Mouse (Mus musculus) heart, embryonic 11.5 days (tissue): ENCODE data around the gene Agfg1. TPM values are rescaled to one million over a fixed set of nuclear protein-coding genes. Genes with fewer than 3 reads are reported as not detected.

Experiments
- ATAC-seq: fragments of 200-750 bp; cut with Nextera tagmentation; replicated peaks from 2 replicates; pipeline ENCODE4 v1.8.0; 2017; ENCODE audit warnings: moderate library complexity; ENCODE audit not compliant: insufficient number of reproducible peaks, low FRiP score, low TSS enrichment
- H3K27ac ChIP-seq: fragments of 300-500 bp; sonication (generic); 2 replicates; pipeline ENCODE4 v1.5.1; 2014; ENCODE audit warnings: mild to moderate bottlenecking, low read depth, low read length
- H3K27me3 ChIP-seq: fragments of 300-500 bp; sonication (generic); 2 replicates; pipeline ENCODE4 v1.6.1; 2014; ENCODE audit warnings: mild to moderate bottlenecking, low read length, mixed read lengths; ENCODE audit not compliant: control insufficient read depth, insufficient read depth
- H3K36me3 ChIP-seq: fragments of 300-500 bp; sonication (generic); 2 replicates; pipeline ENCODE4 v1.6.1; 2014; ENCODE audit warnings: mild to moderate bottlenecking, low read length, moderate library complexity, mixed read lengths; ENCODE audit not compliant: control insufficient read depth, insufficient read depth
- H3K4me1 ChIP-seq: fragments of 300-500 bp; sonication (generic); 2 replicates; pipeline ENCODE4 v1.6.1; 2014; ENCODE audit warnings: low read length; ENCODE audit not compliant: control insufficient read depth, insufficient read depth
- H3K4me2 ChIP-seq: fragments of 300-500 bp; sonication (generic); 2 replicates; pipeline ENCODE4 v1.6.1; 2014; ENCODE audit warnings: mild to moderate bottlenecking, moderate library complexity
- H3K4me3 ChIP-seq: fragments of 300-500 bp; sonication (generic); 2 replicates; pipeline ENCODE4 v1.5.1; 2014; ENCODE audit warnings: low read depth, low read length
- H3K9ac ChIP-seq: fragments of 300-500 bp; sonication (generic); 2 replicates; pipeline ENCODE4 v1.6.1; 2014; ENCODE audit warnings: mild to moderate bottlenecking, low read depth, low read length, moderate library complexity
- H3K9me3 ChIP-seq: fragments of 300-500 bp; sonication (generic); replicated peaks from 2 replicates; pipeline ENCODE4 v1.6.1; 2016; ENCODE audit warnings: low read length; ENCODE audit not compliant: control insufficient read depth
- WGBS: fragments of 180-500 bp; shearing (Covaris S2); extraction: QIAGEN DNeasy Blood & Tissue Kit; methylation state at CpG from one replicate; pipeline ENCODE4 v1.1.7; 2014; ENCODE audit not compliant: insufficient replicate concordance; 5-methylcytosine and 5-hydroxymethylcytosine counted together
- polyA plus RNA-seq: library from polyadenylated mRNA; unstranded; fragments of >200 nt; fragmentation: Nextera tagmentation; extraction: Ambion mirVana; gene quantifications from 2 replicates; pipeline ENCODE4 v1.2.1, GENCODE M21; 2014

The Agfg1 gene
- polyA plus RNA-seq, 1 experiment from 2014 or later, result 42.2 TPM

GRCm38 (mm10) chr1:82798922-82799321 lies 40.4 kb upstream of the Agfg1 start:
- ATAC-seq, result no peak
- Histone ChIP-seq H3K36me3 (no peaks in the 10 kb centered on the region), H3K9me3 (0 out of 2 replicates have a peak, but pooled peaks cover 2% of the 10 kb centered on the region), H3K9ac (no peak overlapping the region), H3K27ac (no peak overlapping the region), H3K4me1 (peaks cover 2% of the 10 kb centered on the region; the same call in 1 of the 2 replicates), H3K4me2 (no peak overlapping the region), H3K4me3 (no peak overlapping the region), H3K27me3 (no peaks in the 10 kb centered on the region)
- 79% methylated on average over 4 of the region's 4 CpGs for WGBS

- H3K4me3 ChIP-seq, result no peak overlapping the region
- H3K27me3 ChIP-seq, result no peaks in the 10 kb centered on the region
- 0 out of 2 replicates have a peak, but pooled peaks cover 2% of the 10 kb centered on the region for H3K9me3 ChIP-seq
- H3K4me2 ChIP-seq, result no peak overlapping the region
- peaks cover 3% of the 10 kb centered on the region; the same call in 1 of the 2 replicates for H3K4me1 ChIP-seq
- no peak overlapping the region for H3K9ac ChIP-seq
- no peaks in the 10 kb centered on the region for H3K36me3 ChIP-seq
- H3K27ac ChIP-seq, result no peak overlapping the region
- no peak for ATAC-seq
- 76% methylated on average over 12 of the region's 12 CpGs for WGBS
Measured at GRCm38 (mm10) chr1:82801105-82801783, 38.0 kb upstream of the Agfg1 start.

- Histone ChIP-seq H3K27ac (no peak overlapping the region), H3K36me3 (no peaks in the 10 kb centered on the region), H3K9ac (no peak overlapping the region), H3K4me1 (peaks cover 3% of the 10 kb centered on the region; the same call in 1 of the 2 replicates), H3K9me3 (0 out of 2 replicates have a peak, but pooled peaks cover 2% of the 10 kb centered on the region), H3K4me3 (no peak overlapping the region), H3K27me3 (no peaks in the 10 kb centered on the region), H3K4me2 (no peak overlapping the region)
- 65% methylated on average over 7 of the region's 7 CpGs for WGBS
- 0 out of 2 replicates have a peak, but pooled peaks have one; percentile 67 for ATAC-seq
Measured at GRCm38 (mm10) chr1:82803608-82804007, 35.7 kb upstream of the Agfg1 start.

- no peak for ATAC-seq
- H3K27me3 ChIP-seq, result no peaks in the 10 kb centered on the region
- H3K4me2 ChIP-seq, result no peak overlapping the region
- H3K9me3 ChIP-seq, result 0 out of 2 replicates have a peak, but pooled peaks cover 2% of the 10 kb centered on the region
- H3K36me3 ChIP-seq, result no peaks in the 10 kb centered on the region
- WGBS, result 63% methylated on average over 1 of the region's 1 CpGs
- no peak overlapping the region for H3K9ac ChIP-seq
- peaks cover 3% of the 10 kb centered on the region; the same call in 1 of the 2 replicates for H3K4me1 ChIP-seq
- H3K27ac ChIP-seq, result no peak overlapping the region
- no peak overlapping the region for H3K4me3 ChIP-seq
Measured at GRCm38 (mm10) chr1:82804059-82804458, 35.2 kb upstream of the Agfg1 start.

GRCm38 (mm10) chr1:82806391-82806790 lies 32.9 kb upstream of the Agfg1 start:
- 64% methylated on average over 8 of the region's 8 CpGs for WGBS
- no peak overlapping the region for H3K4me3 ChIP-seq
- no peak overlapping the region for H3K27ac ChIP-seq
- no peak for ATAC-seq
- H3K36me3 ChIP-seq, result no peaks in the 10 kb centered on the region
- peaks cover 3% of the 10 kb centered on the region; the same call in 1 of the 2 replicates for H3K4me1 ChIP-seq
- no peak overlapping the region for H3K9ac ChIP-seq
- no peak overlapping the region for H3K4me2 ChIP-seq
- 0 out of 2 replicates have a peak, but pooled peaks cover 2% of the 10 kb centered on the region for H3K9me3 ChIP-seq
- no peaks in the 10 kb centered on the region for H3K27me3 ChIP-seq

- Histone ChIP-seq H3K9ac (no peak overlapping the region), H3K4me1 (peaks cover 3% of the 10 kb centered on the region; the same call in 1 of the 2 replicates), H3K4me2 (no peak overlapping the region), H3K4me3 (no peak overlapping the region), H3K27ac (no peak overlapping the region), H3K9me3 (0 out of 2 replicates have a peak, but pooled peaks cover 2% of the 10 kb centered on the region), H3K36me3 (no peaks in the 10 kb centered on the region), H3K27me3 (no peaks in the 10 kb centered on the region)
- 73% methylated on average over 7 of the region's 7 CpGs for WGBS
- ATAC-seq, result no peak
Measured at GRCm38 (mm10) chr1:82807206-82807605, 32.1 kb upstream of the Agfg1 start.

- H3K9me3 ChIP-seq, result 0 out of 2 replicates have a peak, but pooled peaks cover under 1% of the 10 kb centered on the region
- H3K36me3 ChIP-seq, result no peaks in the 10 kb centered on the region
- no peak overlapping the region for H3K4me3 ChIP-seq
- no peak for ATAC-seq
- no peak overlapping the region for H3K9ac ChIP-seq
- H3K27ac ChIP-seq, result no peak overlapping the region
- 62% methylated on average over 3 of the region's 3 CpGs for WGBS
- H3K27me3 ChIP-seq, result no peaks in the 10 kb centered on the region
- H3K4me2 ChIP-seq, result no peak overlapping the region
- H3K4me1 ChIP-seq, result peaks cover 3% of the 10 kb centered on the region; the same call in 1 of the 2 replicates
Measured at GRCm38 (mm10) chr1:82808564-82808963, 30.7 kb upstream of the Agfg1 start.

- Histone ChIP-seq H3K4me1 (peaks cover 4% of the 10 kb centered on the region; the same call in 1 of the 2 replicates), H3K9me3 (no peaks in the 10 kb centered on the region), H3K27ac (no peak overlapping the region), H3K36me3 (no peaks in the 10 kb centered on the region), H3K4me2 (no peak overlapping the region), H3K9ac (no peak overlapping the region), H3K27me3 (no peaks in the 10 kb centered on the region), H3K4me3 (no peak overlapping the region)
- 55% methylated on average over 1 of the region's 1 CpGs for WGBS
- ATAC-seq, result no peak
Measured at GRCm38 (mm10) chr1:82811766-82812165, 27.5 kb upstream of the Agfg1 start.
